Comparison of ENCODE assay signal across 8 mouse cellular contexts in genomic region chr10:127516576-127517260, GRCm38 (mm10). TPM values are rescaled to one million over a fixed set of nuclear protein-coding genes. Genes with fewer than 3 reads are reported as not detected.
DNase-seq lines count a peak whose midpoint lies in the region; ATAC-seq and TF ChIP-seq lines count a peak whose summit lies in the region.

No protein-coding gene starts in this region.

- peaks cover 39% of the 10 kb centered on the region for H3K4me1 ChIP-seq in kidney, postnatal 0 days (replicated peaks; ENCODE audit: insufficient read depth, low read length)
- H3K4me1 ChIP-seq in midbrain, embryonic 12.5 days, result peaks cover 69% of the 10 kb centered on the region

- H3K4me2 ChIP-seq in kidney, postnatal 0 days (ENCODE audit: low read length), result peak overlapping the region; percentile 54
- H3K4me2 ChIP-seq in midbrain, embryonic 12.5 days (replicated peaks), result peak overlapping the region; percentile 42

- peaks cover 22% of the 10 kb centered on the region for H3K27me3 ChIP-seq in kidney, postnatal 0 days (ENCODE audit: insufficient read depth, low read length)
- H3K27me3 ChIP-seq in midbrain, embryonic 12.5 days, result peaks cover 81% of the 10 kb centered on the region

- H3K36me3 ChIP-seq in kidney, postnatal 0 days (ENCODE audit: insufficient read depth, low read length), result peaks cover 18% of the 10 kb centered on the region; the same call in 1 of the 2 replicates
- peaks cover 25% of the 10 kb centered on the region for H3K36me3 ChIP-seq in midbrain, embryonic 12.5 days

- peak; percentile 59 for DNase-seq in gastrocnemius, postnatal 14 days
- DNase-seq in gastrocnemius, adult 18-20 months (ENCODE audit: low spot score), result no peak
- peak; percentile 65 for DNase-seq in heart, adult 18-20 months
- no peak for DNase-seq in kidney, postnatal 0 days (ENCODE audit: low spot score)
- DNase-seq in spleen, postnatal 10 days (ENCODE audit: low spot score in 2 of 2), result no peak
- no peak for DNase-seq in cerebellum, adult 9-10 months
- no peak for DNase-seq in thymus, postnatal 14 days

- H3K9me3 ChIP-seq in kidney, postnatal 0 days (replicated peaks; ENCODE audit: low read length), result no peaks in the 10 kb centered on the region
- 0 out of 2 replicates have a peak, but pooled peaks cover 3% of the 10 kb centered on the region for H3K9me3 ChIP-seq in midbrain, embryonic 12.5 days

- intact Hi-C loops in gastrocnemius, postnatal 14 days (cut with DNase I; ENCODE audit: low total_unique reads), result no loop called here

- peak overlapping the region; percentile 3; the same call in 1 of the 2 replicates for H3K4me3 ChIP-seq in kidney, postnatal 0 days (replicated peaks; ENCODE audit: low read depth, low read length)
- 0 out of 2 replicates have a peak overlapping the region, but pooled peaks have one; percentile 7 for H3K4me3 ChIP-seq in midbrain, embryonic 12.5 days

- 13% methylated on average over 30 of the region's 30 CpGs for WGBS in kidney, postnatal 0 days
- WGBS in midbrain, embryonic 12.5 days, result 6% methylated on average over 30 of the region's 30 CpGs

- no peak for TF ChIP-seq CTCF in kidney, postnatal 0 days (IDR thresholded peaks at IDR 0.05; ENCODE audit: low read depth)

- H3K27ac ChIP-seq in kidney, postnatal 0 days, result peak overlapping the region; percentile 57
- H3K27ac ChIP-seq in midbrain, embryonic 12.5 days (replicated peaks), result 0 out of 2 replicates have a peak overlapping the region, but pooled peaks have one; percentile 17

- peak overlapping the region; percentile 42 for H3K9ac ChIP-seq in kidney, postnatal 0 days (ENCODE audit: low read depth, low read length)
- H3K9ac ChIP-seq in midbrain, embryonic 12.5 days (replicated peaks), result peak overlapping the region; percentile 21; the same call in 1 of the 2 replicates

- ATAC-seq in kidney, postnatal 0 days (replicated peaks; ENCODE audit: low FRiP score, low read depth), result no peak
- ATAC-seq in midbrain, embryonic 12.5 days (ENCODE audit: low FRiP score, low read depth), result no peak

RNA-seq across cellular contexts. Expression of gene Ndufa4l2, which starts 2.0 kb away (rescaled TPM):
- total RNA-seq in gastrocnemius, postnatal 14 days (2021), result 10 to 100 TPM; 23.3 to 25.3 TPM
- total RNA-seq in gastrocnemius, adult 18-20 months (2021), result 10 to 100 TPM; 10.1 to 13.7 TPM
- total RNA-seq in heart, adult 18-20 months (2021), result 10 to 100 TPM; 23.9 to 27.0 TPM
- 57.8 and 63.2 TPM in 2 replicates for polyA plus RNA-seq in kidney, postnatal 0 days (2015; fragmentation: Nextera tagmentation; extraction: Ambion mirVana)
- polyA plus RNA-seq in midbrain, embryonic 12.5 days (2016; fragmentation: Nextera tagmentation; extraction: Ambion mirVana), result 7.0 and 7.6 TPM in 2 replicates

RNA-seq across cellular contexts. Expression of gene Shmt2, which starts 5.5 kb away (rescaled TPM):
- total RNA-seq in gastrocnemius, postnatal 14 days (2021), result 10 to 100 TPM; 29.4 to 33.1 TPM
- total RNA-seq in gastrocnemius, adult 18-20 months (2021), result 10 to 100 TPM; 25.8 to 25.9 TPM
- 10 to 100 TPM; 39.3 to 44.7 TPM for total RNA-seq in heart, adult 18-20 months (2021)
- polyA plus RNA-seq in kidney, postnatal 0 days (2015; fragmentation: Nextera tagmentation; extraction: Ambion mirVana), result 71.1 and 76.0 TPM in 2 replicates
- 75.1 and 77.8 TPM in 2 replicates for polyA plus RNA-seq in midbrain, embryonic 12.5 days (2016; fragmentation: Nextera tagmentation; extraction: Ambion mirVana)

RNA-seq across cellular contexts. Expression of gene Stac3, which starts 15.2 kb away (rescaled TPM):
- total RNA-seq in gastrocnemius, postnatal 14 days (2021), result 100 to 1,000 TPM; 315 to 336 TPM
- total RNA-seq in gastrocnemius, adult 18-20 months (2021), result 100 to 1,000 TPM; 381 to 402 TPM
- under 1 TPM; 0.37 to 0.54 TPM for total RNA-seq in heart, adult 18-20 months (2021)
- polyA plus RNA-seq in kidney, postnatal 0 days (2015; fragmentation: Nextera tagmentation; extraction: Ambion mirVana), result 0.16 and 0.31 TPM in 2 replicates
- 0.89 and 1.6 TPM in 2 replicates for polyA plus RNA-seq in midbrain, embryonic 12.5 days (2016; fragmentation: Nextera tagmentation; extraction: Ambion mirVana)

RNA-seq across cellular contexts. Expression of gene Nxph4, which starts 17.6 kb away (rescaled TPM):
- total RNA-seq in gastrocnemius, postnatal 14 days (2021), result 1 to 10 TPM; 1.3 to 1.5 TPM
- total RNA-seq in gastrocnemius, adult 18-20 months (2021), result under 1 TPM; 0.14 to 0.36 TPM
- total RNA-seq in heart, adult 18-20 months (2021), result under 1 TPM; 0.35 to 0.39 TPM
- polyA plus RNA-seq in kidney, postnatal 0 days (2015; fragmentation: Nextera tagmentation; extraction: Ambion mirVana), result 0.93 and 1.1 TPM in 2 replicates
- 55.9 and 58.2 TPM in 2 replicates for polyA plus RNA-seq in midbrain, embryonic 12.5 days (2016; fragmentation: Nextera tagmentation; extraction: Ambion mirVana)

Comparison
In these comparisons a context has a peak if more than half of its experiments do, and no peak if none do; other contexts are left out.
1. DNase-seq: peak in gastrocnemius, postnatal 14 days (single experiment) and heart, adult 18-20 months (2 of 2); none in gastrocnemius, adult 18-20 months (single experiment), kidney, postnatal 0 days (single experiment), spleen, postnatal 10 days (0 of 2), cerebellum, adult 9-10 months (single experiment) and thymus, postnatal 14 days (single experiment).
2. RNA of gene Stac3, which starts 15.2 kb away (total RNA-seq): 381 to 402 TPM in gastrocnemius, adult 18-20 months and 315 to 336 TPM in gastrocnemius, postnatal 14 days; 0.37 to 0.54 TPM in heart, adult 18-20 months; every median in the first group is over 100 times any median in the second.